Comparison of ENCODE assay signal across 30 mouse cellular contexts in genomic region chr1:75847681-75848080, GRCm38 (mm10).
DNase-seq lines count a peak whose midpoint lies in the region; ATAC-seq and TF ChIP-seq lines count a peak whose summit lies in the region.
"Had no signal": no experiment of that assay in that cellular context is flagged by ENCODE, and none has a peak within 500 bp of the region (broad histone marks: within the 10 kb centered on the region; RNA-seq: fewer than 3 reads in every experiment).

No protein-coding gene starts in this region.

- ATAC-seq in hindbrain, postnatal 0 days = no peak
- no peak for ATAC-seq in forebrain, embryonic 15.5 days (replicated peaks)
- no peak for ATAC-seq in megakaryocyte-erythroid progenitor cell, adult 5-6 weeks (replicated peaks; ENCODE audit: low FRiP score, low TSS enrichment, poor library complexity, severe bottlenecking)
- ATAC-seq: forebrain, embryonic 14.5 days; midbrain, embryonic 15.5 days had no signal

- H3K27me3 ChIP-seq in hindbrain, embryonic 10.5 days (ENCODE audit: insufficient read depth, poor library complexity, severe bottlenecking) = peaks cover 8% of the 10 kb centered on the region
- H3K27me3 ChIP-seq in hindbrain, postnatal 0 days (ENCODE audit: insufficient read depth, low read length) = no peaks in the 10 kb centered on the region
- H3K27me3 ChIP-seq in cerebellum, adult 2 months (ENCODE audit: control insufficient read depth, insufficient read depth, low read length) = no peaks in the 10 kb centered on the region
- H3K27me3 ChIP-seq in forebrain, embryonic 15.5 days = no peaks in the 10 kb centered on the region
- H3K27me3 ChIP-seq: CH12.LX; heart, embryonic 12.5 days; hindbrain, embryonic 12.5 days; kidney, embryonic 15.5 days; lung, embryonic 15.5 days; megakaryocyte, embryonic 14.5 days; midbrain, embryonic 15.5 days; neural tube, embryonic 13.5 days; stomach, embryonic 15.5 days had no signal

- no peak for DNase-seq in hindbrain, embryonic 10.5 days (ENCODE audit: low spot score)
- no peak for DNase-seq in hindbrain, postnatal 0 days (ENCODE audit: low spot score)
- DNase-seq in brain, adult 2 months (ENCODE audit: low read depth, low spot score) = peak; percentile 82
- peak; percentile 67 to 86 for DNase-seq in cerebellum, adult 2 months
- peak; percentile 79 to 86 for DNase-seq in cerebellum, postnatal 25 days
- DNase-seq in urinary bladder, postnatal 36 days (ENCODE audit: low spot score in 2 of 2) = no peak
- DNase-seq: adrenal gland, adult 2 months; embryo, embryonic 11 days; gastrocnemius, postnatal 14 days; heart, adult 18-20 months; heart, postnatal 10 days; kidney, adult 11 months; kidney, postnatal 4 days; lung, postnatal 36 days; thymus, postnatal 36 days had no signal

- no peak overlapping the region for H3K4me3 ChIP-seq in hindbrain, embryonic 10.5 days
- no peak overlapping the region for H3K4me3 ChIP-seq in hindbrain, postnatal 0 days (ENCODE audit: low read length)
- H3K4me3 ChIP-seq in cerebellum, adult 2 months (replicated peaks; ENCODE audit: insufficient read depth, low read depth, low read length) = no peak overlapping the region
- H3K4me3 ChIP-seq in forebrain, embryonic 15.5 days = no peak overlapping the region
- H3K4me3 ChIP-seq: heart, embryonic 12.5 days; hindbrain, embryonic 12.5 days; kidney, embryonic 15.5 days; lung, embryonic 15.5 days; megakaryocyte, embryonic 14.5 days; midbrain, embryonic 15.5 days; myocyte; neural tube, embryonic 13.5 days; stomach, embryonic 15.5 days had no signal

- no peaks in the 10 kb centered on the region for H3K36me3 ChIP-seq in hindbrain, embryonic 10.5 days
- no peaks in the 10 kb centered on the region for H3K36me3 ChIP-seq in hindbrain, postnatal 0 days (ENCODE audit: insufficient read depth, low read length)
- no peaks in the 10 kb centered on the region for H3K36me3 ChIP-seq in forebrain, embryonic 15.5 days
- H3K36me3 ChIP-seq: G1E; heart, embryonic 12.5 days; hindbrain, embryonic 12.5 days; kidney, embryonic 15.5 days; lung, embryonic 15.5 days; midbrain, embryonic 15.5 days; neural tube, embryonic 13.5 days; stomach, embryonic 15.5 days had no signal

- H3K9me3 ChIP-seq in hindbrain, embryonic 10.5 days = no peaks in the 10 kb centered on the region
- H3K9me3 ChIP-seq in hindbrain, postnatal 0 days (ENCODE audit: low read length) = no peaks in the 10 kb centered on the region
- H3K9me3 ChIP-seq in forebrain, embryonic 15.5 days = no peaks in the 10 kb centered on the region
- H3K9me3 ChIP-seq: heart, embryonic 12.5 days; hindbrain, embryonic 12.5 days; kidney, embryonic 15.5 days; lung, embryonic 15.5 days; midbrain, embryonic 15.5 days; neural tube, embryonic 13.5 days; stomach, embryonic 15.5 days had no signal

- H3K27ac ChIP-seq in hindbrain, embryonic 10.5 days = 0 out of 2 replicates have a peak overlapping the region, but pooled peaks have one; percentile 29
- H3K27ac ChIP-seq in hindbrain, postnatal 0 days = no peak overlapping the region
- no peak overlapping the region for H3K27ac ChIP-seq in cerebellum, adult 2 months (ENCODE audit: insufficient read depth, low read length)
- no peak overlapping the region for H3K27ac ChIP-seq in forebrain, embryonic 15.5 days (replicated peaks)
- H3K27ac ChIP-seq: hindbrain, embryonic 12.5 days; kidney, embryonic 15.5 days; liver, embryonic 14.5 days; lung, embryonic 15.5 days; midbrain, embryonic 15.5 days; neural tube, embryonic 13.5 days; stomach, embryonic 15.5 days had no signal

- 67% methylated on average over 3 of the region's 3 CpGs for WGBS in hindbrain, embryonic 10.5 days
- 44% methylated on average over 3 of the region's 3 CpGs for WGBS in hindbrain, postnatal 0 days
- 10% methylated on average over 3 of the region's 3 CpGs for WGBS in cerebellum, adult 2 months
- 21% methylated on average over 3 of the region's 3 CpGs for WGBS in forebrain, embryonic 15.5 days

- peaks cover 16% of the 10 kb centered on the region for H3K4me1 ChIP-seq in hindbrain, embryonic 10.5 days (replicated peaks)
- no peaks in the 10 kb centered on the region for H3K4me1 ChIP-seq in hindbrain, postnatal 0 days (ENCODE audit: insufficient read depth, low read length)
- peaks cover 7% of the 10 kb centered on the region for H3K4me1 ChIP-seq in cerebellum, adult 2 months (ENCODE audit: control insufficient read depth, insufficient read depth, low read length)
- H3K4me1 ChIP-seq in forebrain, embryonic 15.5 days = peaks cover 9% of the 10 kb centered on the region
- H3K4me1 ChIP-seq: heart, embryonic 12.5 days; megakaryocyte, embryonic 14.5 days; stomach, embryonic 15.5 days had no signal

- no peak for TF ChIP-seq POLR2A in cerebellum, adult 2 months (IDR thresholded peaks at IDR 0.05; ENCODE audit: borderline replicate concordance, insufficient read depth, low read length)

- no peak overlapping the region for H3K4me2 ChIP-seq in hindbrain, postnatal 0 days (ENCODE audit: low read depth, low read length)
- no peak overlapping the region for H3K4me2 ChIP-seq in forebrain, embryonic 15.5 days (replicated peaks)
- H3K4me2 ChIP-seq: heart, embryonic 12.5 days; hindbrain, embryonic 12.5 days; kidney, embryonic 15.5 days; lung, embryonic 15.5 days; midbrain, embryonic 15.5 days; neural tube, embryonic 13.5 days; stomach, embryonic 15.5 days had no signal

- no peak for TF ChIP-seq CTCF in hindbrain, postnatal 0 days (IDR thresholded peaks at IDR 0.05; ENCODE audit: low read depth)
- TF ChIP-seq CTCF in cerebellum, adult 2 months (IDR thresholded peaks at IDR 0.05; ENCODE audit: borderline replicate concordance, insufficient read depth, low read depth, low read length) = no peak

- H3K9ac ChIP-seq in hindbrain, postnatal 0 days (replicated peaks; ENCODE audit: low read length) = no peak overlapping the region
- no peak overlapping the region for H3K9ac ChIP-seq in forebrain, embryonic 15.5 days (replicated peaks)
- H3K9ac ChIP-seq: heart, embryonic 12.5 days; hindbrain, embryonic 12.5 days; kidney, embryonic 15.5 days; liver, embryonic 14.5 days; lung, embryonic 15.5 days; midbrain, embryonic 15.5 days; neural tube, embryonic 13.5 days; stomach, embryonic 15.5 days had no signal

Comparison
In these comparisons a context has a peak if more than half of its experiments do, and no peak if none do; other contexts are left out.
1. DNase-seq: peak in brain, adult 2 months (single experiment), cerebellum, adult 2 months (2 of 2) and cerebellum, postnatal 25 days (2 of 2); none in hindbrain, embryonic 10.5 days (single experiment), hindbrain, postnatal 0 days (single experiment) and urinary bladder, postnatal 36 days (0 of 2).